Mouse (Mus musculus) heart, postnatal 4 days (tissue): ENCODE data around the gene Klhdc8b. TPM values are rescaled to one million over a fixed set of nuclear protein-coding genes. Genes with fewer than 3 reads are reported as not detected.

Experiments
- DNase-seq: peaks from one replicate; pipeline ENCODE4 v3.0.0; 2021
- total RNA-seq, 2 experiments: library from RNA; stranded (reverse); gene quantifications; 2 replicates each; pipeline ENCODE4 v1.2.3; 2021

Klhdc8b gene
- total RNA-seq, 2 experiments from 2014 or later = 43.9 to 45.6 TPM

GRCm38 (mm10) chr9:108451519-108452160, 9.7 kb downstream of the Klhdc8b start:
- DNase-seq = no peak

GRCm38 (mm10) chr9:108451170-108451493, 10.2 kb downstream of the Klhdc8b start:
- DNase-seq = no peak

DNA sequence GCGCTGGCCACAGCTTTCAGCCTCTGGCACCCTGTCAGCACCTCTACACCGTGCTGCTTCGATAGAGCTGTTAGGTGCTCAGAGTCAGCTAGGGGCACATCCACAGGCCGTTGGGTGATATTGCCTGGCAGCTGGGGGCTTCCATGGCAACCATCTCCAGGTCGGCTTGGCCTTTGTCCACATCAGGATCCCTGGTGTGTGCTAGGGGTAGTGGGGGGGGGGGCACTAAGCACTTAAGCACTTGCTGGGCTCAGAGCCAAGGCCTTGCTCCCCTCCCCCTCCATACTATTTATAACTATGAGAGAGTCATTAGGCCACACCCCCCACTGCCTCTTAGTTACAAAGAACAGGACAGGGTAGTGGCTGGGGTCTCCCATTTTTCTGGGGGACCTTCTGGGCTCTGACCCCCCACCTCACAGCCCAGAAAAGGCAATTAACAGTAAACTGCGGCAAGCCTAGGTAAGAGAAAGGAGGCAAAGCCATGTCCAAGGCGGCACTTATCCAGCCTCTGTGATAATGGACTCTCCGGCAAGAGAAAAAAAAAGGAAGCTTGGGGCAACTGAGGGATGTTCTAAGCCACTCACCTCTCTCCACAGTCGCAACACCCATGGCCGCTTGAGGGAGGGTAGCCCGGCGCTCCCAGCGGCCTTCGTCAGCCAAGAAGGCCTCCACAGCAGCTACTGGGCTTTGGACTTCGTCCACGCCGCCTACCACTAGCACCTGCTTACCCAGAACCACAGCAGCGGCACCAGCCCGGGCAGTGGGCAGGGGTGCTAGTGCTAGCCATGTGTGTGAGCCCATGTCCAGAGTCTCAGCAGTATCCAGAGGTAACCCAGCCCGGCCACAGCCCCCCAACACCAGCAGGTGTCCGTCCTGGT, 10.8 kb downstream of the Klhdc8b start:
- peak; percentile 88 for DNase-seq

DNA sequence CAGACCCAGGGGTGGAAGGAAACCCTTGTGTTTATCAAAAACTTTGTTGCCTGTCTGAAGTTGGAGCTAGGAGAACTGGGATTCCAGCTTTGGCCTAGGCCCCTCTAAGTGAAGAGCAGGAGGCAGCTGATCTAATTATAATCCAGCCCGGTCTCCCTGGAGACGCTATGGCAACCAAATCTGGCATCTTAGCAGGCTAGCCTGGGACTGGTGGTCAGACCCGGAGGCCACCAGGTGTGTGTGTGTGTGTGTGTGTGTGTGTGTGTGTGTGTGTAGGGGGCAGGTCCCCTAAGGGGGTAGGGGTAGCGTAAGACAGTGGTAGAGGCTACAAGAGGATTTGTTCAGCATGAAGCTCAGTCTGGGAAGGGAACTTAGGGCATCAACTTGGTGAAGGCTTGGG, 11.5 kb downstream of the Klhdc8b start:
- peak; percentile 79 for DNase-seq

GRCm38 (mm10) chr9:108445125-108445524, 16.3 kb downstream of the Klhdc8b start:
- DNase-seq = no peak

DNA sequence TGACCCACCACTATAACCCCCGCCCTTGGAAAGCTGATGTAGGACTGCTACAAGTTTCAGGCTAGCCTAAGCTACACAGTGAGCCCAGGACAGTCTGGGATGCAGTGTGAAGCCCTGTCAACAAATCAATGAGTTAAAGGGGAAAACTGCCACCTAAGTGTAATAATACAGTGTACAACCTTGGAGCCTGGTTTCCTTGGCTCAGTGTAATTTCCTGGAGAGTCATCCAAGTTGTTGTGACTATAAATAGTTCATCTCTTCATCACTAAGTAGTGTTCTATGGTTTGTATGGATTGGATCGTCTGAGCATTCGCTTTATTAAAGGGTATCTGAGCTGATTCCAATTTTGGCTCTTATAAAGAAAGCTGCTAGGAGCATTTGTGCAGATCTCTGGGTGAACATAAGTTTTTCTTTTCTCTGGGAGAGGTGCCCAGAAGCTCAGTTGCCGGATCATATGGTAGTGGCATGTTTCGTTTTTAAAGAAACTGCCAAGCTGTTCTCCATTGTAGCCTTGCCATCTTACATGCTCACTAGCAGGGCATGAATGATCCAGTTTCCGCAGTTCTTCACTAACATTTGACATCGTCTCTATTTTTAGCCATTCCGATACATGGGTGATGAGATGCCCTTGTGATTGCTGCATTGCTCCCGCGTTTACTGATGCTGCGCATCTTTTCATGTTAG, 20.0 kb downstream of the Klhdc8b start:
- DNase-seq = no peak

GRCm38 (mm10) chr9:108440485-108440884, 20.9 kb downstream of the Klhdc8b start:
- no peak for DNase-seq

DNA sequence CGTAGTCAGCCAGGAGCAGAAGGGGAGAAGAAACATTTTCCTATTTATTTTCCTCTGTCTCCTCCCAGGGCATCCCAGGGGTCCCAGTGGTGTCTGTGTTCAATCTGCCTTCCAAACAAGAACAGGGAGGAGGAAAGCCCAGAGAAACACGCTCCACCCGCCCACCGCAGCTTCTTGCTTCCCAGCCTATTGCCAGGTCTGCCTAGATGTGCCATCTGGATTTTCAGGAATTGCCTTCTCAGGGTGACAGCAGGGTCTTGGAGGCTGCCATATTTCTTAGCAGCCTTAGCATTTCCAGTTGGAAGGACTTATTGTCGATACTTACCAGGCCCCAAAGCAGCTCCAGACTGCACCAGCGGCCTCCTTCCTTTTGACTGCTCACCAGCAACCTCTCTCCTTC, 22.2 kb downstream of the Klhdc8b start:
- no peak for DNase-seq

- DNase-seq = no peak
These were observed 25.2 kb downstream of the Klhdc8b start, which contains the start of gene BC048562 for GRCm38 (mm10) chr9:108436182-108436581. Gene BC048562 (plus strand): TSS chr9:108436482.

GRCm38 (mm10) chr9:108431431-108432067, 29.8 kb downstream of the Klhdc8b start:
- peak; percentile 22 for DNase-seq

DNA sequence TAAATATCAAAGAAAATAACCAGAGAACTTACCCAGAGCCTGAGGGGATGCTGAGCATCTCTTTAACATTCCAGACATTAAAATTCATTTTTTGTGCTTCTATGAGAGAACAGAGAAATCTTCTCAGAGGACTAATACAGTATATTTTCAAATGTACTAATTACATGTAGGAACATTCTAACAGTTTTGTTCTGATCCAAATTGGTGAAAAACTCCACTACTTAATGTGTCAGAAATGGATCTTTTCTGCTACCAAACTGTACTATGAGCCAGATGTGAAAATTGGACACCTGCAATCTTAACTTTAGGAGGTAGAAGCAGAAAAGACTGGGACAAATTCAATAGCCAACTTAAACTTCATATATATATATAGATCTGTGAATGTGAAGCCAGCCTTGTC, 33.0 kb downstream of the Klhdc8b start, which contains the start of gene Ccdc36:
Ccdc36 (minus strand) TSS at position 101 of the 400 bp plus-strand sequence.
- no peak for DNase-seq

DNA sequence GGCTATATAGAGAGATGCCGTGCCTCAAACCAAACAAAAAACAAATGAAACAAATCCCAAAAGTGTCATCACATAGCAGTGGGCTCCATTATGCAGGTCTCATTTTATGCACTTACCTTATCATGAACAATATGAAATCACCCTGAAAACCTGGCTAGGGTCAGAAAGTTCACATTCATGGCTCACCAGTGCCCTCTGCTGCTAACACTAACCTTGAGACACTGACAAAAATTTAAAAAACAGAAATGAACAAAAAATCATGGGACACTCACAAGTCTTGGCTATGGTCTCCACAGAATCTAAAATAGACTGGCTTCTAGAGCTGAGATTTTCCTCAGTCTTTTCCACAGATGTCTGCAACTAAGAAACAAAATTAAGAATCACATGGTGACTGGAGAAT, 49.2 kb downstream of the Klhdc8b start:
- peak; percentile 40 for DNase-seq

DNA sequence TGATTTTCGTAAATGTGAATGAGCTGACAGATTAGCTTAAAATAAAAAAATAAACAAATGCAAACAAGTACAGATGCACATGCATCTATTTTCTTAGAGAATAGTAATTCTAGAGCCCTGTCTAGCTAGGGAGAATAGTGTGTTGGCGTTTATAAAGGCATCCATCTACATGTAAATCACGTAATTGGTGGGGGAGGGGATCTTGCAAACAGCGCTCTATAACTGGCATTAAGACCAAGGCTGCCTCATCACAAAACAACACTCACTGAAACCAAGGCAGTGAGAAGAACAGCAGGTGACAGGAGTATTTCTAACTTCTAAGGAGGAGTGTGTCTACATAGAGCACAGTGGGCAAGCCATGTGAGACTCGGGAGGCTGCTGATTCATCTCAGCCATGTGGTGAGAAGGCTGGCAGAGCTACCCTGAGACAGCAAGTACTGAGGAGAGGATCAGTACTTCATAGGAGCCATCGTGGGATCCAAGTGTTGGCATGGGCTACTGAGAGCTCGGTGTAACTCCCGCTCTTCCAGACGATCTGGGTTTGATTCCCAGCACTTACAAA, 49.9 kb downstream of the Klhdc8b start:
- no peak for DNase-seq

DNA sequence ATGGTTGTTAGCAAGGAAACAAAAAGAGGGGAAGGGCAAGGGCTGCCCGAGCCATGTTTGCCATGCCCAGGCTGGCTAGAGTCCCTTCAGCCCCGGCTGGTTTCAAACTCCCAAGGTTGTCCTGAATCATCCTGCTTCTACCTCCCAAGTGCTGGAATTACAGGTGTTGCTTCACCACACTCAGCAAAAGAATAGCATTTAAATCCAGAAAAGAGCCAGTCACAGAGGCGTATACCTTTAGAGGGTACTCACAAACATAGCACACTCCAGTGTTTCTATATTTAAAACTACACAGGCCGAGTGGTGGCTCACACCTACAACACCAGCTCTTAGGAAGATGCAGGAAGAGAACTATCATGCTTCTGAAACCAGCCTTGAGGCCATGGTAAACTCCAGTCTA, 51.8 kb downstream of the Klhdc8b start:
- DNase-seq = no peak

GRCm38 (mm10) chr9:108404451-108404850, 56.9 kb downstream of the Klhdc8b start:
- no peak for DNase-seq

- no peak for DNase-seq
These were observed 58.3 kb downstream of the Klhdc8b start for GRCm38 (mm10) chr9:108403081-108403480.

GRCm38 (mm10) chr9:108401186-108401960, 60.0 kb downstream of the Klhdc8b start:
- peak; percentile 40 for DNase-seq

DNA sequence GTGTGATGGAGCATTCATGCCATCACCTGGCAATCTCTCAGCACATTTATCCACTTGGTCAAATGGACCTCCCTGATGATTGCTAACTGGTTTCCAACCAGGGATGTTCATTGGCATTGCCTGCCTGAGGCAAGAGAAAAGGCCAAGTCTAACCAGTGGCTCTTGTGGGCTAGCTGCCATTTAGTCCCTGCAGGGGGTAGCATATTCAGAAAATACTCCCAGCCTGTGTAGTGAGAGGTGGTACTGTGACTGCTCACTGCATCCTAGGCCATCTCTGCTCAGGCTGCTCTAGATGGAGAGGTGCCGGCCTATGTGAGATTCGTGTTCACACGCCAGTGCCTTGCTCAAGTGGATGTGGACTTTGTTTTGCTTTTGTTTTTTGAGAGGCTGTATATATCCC, 63.1 kb downstream of the Klhdc8b start:
- no peak for DNase-seq
